In genomic region chr11:118897114-118897841, GRCm38 (mm10) we compare ENCODE assay signal across 14 mouse cellular contexts. TPM values are rescaled to one million over a fixed set of nuclear protein-coding genes. Genes with fewer than 3 reads are reported as not detected.
DNase-seq lines count a peak whose midpoint lies in the region; ATAC-seq and TF ChIP-seq lines count a peak whose summit lies in the region.
"Had no signal": no experiment of that assay in that cellular context is flagged by ENCODE, and none has a peak within 500 bp of the region (broad histone marks: within the 10 kb centered on the region; RNA-seq: fewer than 3 reads in every experiment).

No protein-coding gene starts in this region.

- H3K27ac ChIP-seq in embryonic facial prominence, embryonic 10.5 days (replicated peaks) = peak overlapping the region; percentile 55
- H3K27ac ChIP-seq in hindbrain, embryonic 15.5 days (replicated peaks) = peak overlapping the region; percentile 64
- peak overlapping the region; percentile 78 for H3K27ac ChIP-seq in neural tube, embryonic 15.5 days (replicated peaks)
- H3K27ac ChIP-seq in kidney, adult 2 months (ENCODE audit: insufficient read depth, low read depth, low read length) = no peak overlapping the region
- H3K27ac ChIP-seq: embryonic facial prominence, embryonic 12.5 days; macrophage had no signal

- no peak for TF ChIP-seq CTCF in kidney, adult 2 months (conservative IDR thresholded peaks at IDR 0.05; ENCODE audit: insufficient read depth, insufficient read length, low read depth, low read length)

- H3K4me2 ChIP-seq in hindbrain, embryonic 15.5 days = peak overlapping the region; percentile 23; the same call in 1 of the 2 replicates
- peak overlapping the region; percentile 25 for H3K4me2 ChIP-seq in neural tube, embryonic 15.5 days
- H3K4me2 ChIP-seq: embryonic facial prominence, embryonic 12.5 days; heart, embryonic 11.5 days had no signal

- no peak for TF ChIP-seq POLR2A in kidney, adult 2 months (IDR thresholded peaks at IDR 0.05; ENCODE audit: low read depth, low read length)

- H3K27me3 ChIP-seq in embryonic facial prominence, embryonic 10.5 days (replicated peaks; ENCODE audit: low read depth, poor library complexity, severe bottlenecking) = peaks cover 25% of the 10 kb centered on the region
- H3K27me3 ChIP-seq in hindbrain, embryonic 15.5 days = no peaks in the 10 kb centered on the region
- H3K27me3 ChIP-seq in neural tube, embryonic 15.5 days (replicated peaks) = no peaks in the 10 kb centered on the region
- H3K27me3 ChIP-seq in kidney, adult 2 months (replicated peaks; ENCODE audit: control insufficient read depth, insufficient read depth, low read length) = no peaks in the 10 kb centered on the region

- H3K4me1 ChIP-seq in embryonic facial prominence, embryonic 10.5 days = peaks cover 35% of the 10 kb centered on the region
- peaks cover 61% of the 10 kb centered on the region for H3K4me1 ChIP-seq in hindbrain, embryonic 15.5 days (replicated peaks)
- H3K4me1 ChIP-seq in neural tube, embryonic 15.5 days = peaks cover 67% of the 10 kb centered on the region
- no peaks in the 10 kb centered on the region for H3K4me1 ChIP-seq in kidney, adult 2 months (ENCODE audit: control insufficient read depth, insufficient read depth, low read length)
- H3K4me1 ChIP-seq: embryonic facial prominence, embryonic 12.5 days had no signal

- H3K9me3 ChIP-seq in embryonic facial prominence, embryonic 10.5 days = no peaks in the 10 kb centered on the region
- H3K9me3 ChIP-seq in hindbrain, embryonic 15.5 days = no peaks in the 10 kb centered on the region
- H3K9me3 ChIP-seq in neural tube, embryonic 15.5 days (replicated peaks) = no peaks in the 10 kb centered on the region
- H3K9me3 ChIP-seq: embryonic facial prominence, embryonic 12.5 days had no signal

- H3K36me3 ChIP-seq in embryonic facial prominence, embryonic 10.5 days (replicated peaks) = no peaks in the 10 kb centered on the region
- no peaks in the 10 kb centered on the region for H3K36me3 ChIP-seq in hindbrain, embryonic 15.5 days
- H3K36me3 ChIP-seq in neural tube, embryonic 15.5 days = no peaks in the 10 kb centered on the region
- no peaks in the 10 kb centered on the region for H3K36me3 ChIP-seq in kidney, adult 2 months (ENCODE audit: control insufficient read depth, insufficient read depth, low read length)
- H3K36me3 ChIP-seq: embryonic facial prominence, embryonic 12.5 days had no signal

- DNase-seq in left cerebral cortex, postnatal 14 days (ENCODE audit: low spot score in 2 of 2) = peak; percentile 63 to 65
- DNase-seq in left cerebral cortex, postnatal 10 days (ENCODE audit: extremely low spot score in 1 of 2, low spot score in 2 of 2) = no peak
- DNase-seq in embryonic facial prominence, embryonic 10.5 days (ENCODE audit: low spot score) = no peak
- no peak for DNase-seq in kidney, adult 2 months
- DNase-seq in embryo, embryonic 9.5 days (ENCODE audit: extremely low spot score) = no peak
- no peak for DNase-seq in lung, adult 18-20 months
- DNase-seq: adrenal gland, postnatal 14 days had no signal

- ATAC-seq in hindbrain, embryonic 15.5 days (ENCODE audit: low FRiP score, low read depth) = peak; percentile 42; the same call in 1 of the 2 replicates
- ATAC-seq in neural tube, embryonic 15.5 days (ENCODE audit: low FRiP score) = no peak
- ATAC-seq: Patski had no signal

- 70% methylated on average over 21 of the region's 21 CpGs for WGBS in embryonic facial prominence, embryonic 10.5 days
- WGBS in hindbrain, embryonic 15.5 days = 20% methylated on average over 21 of the region's 21 CpGs
- 18% methylated on average over 21 of the region's 21 CpGs for WGBS in neural tube, embryonic 15.5 days
- 64% methylated on average over 21 of the region's 21 CpGs for WGBS in kidney, adult 2 months

- intact Hi-C loops in left cerebral cortex, postnatal 14 days (cut with DNase I) = no loop called here
- intact Hi-C loops in left cerebral cortex, postnatal 10 days (cut with DNase I) = no loop called here

- H3K9ac ChIP-seq in hindbrain, embryonic 15.5 days = 0 out of 2 replicates have a peak overlapping the region, but pooled peaks have one; percentile 20
- H3K9ac ChIP-seq in neural tube, embryonic 15.5 days (replicated peaks) = no peak overlapping the region
- H3K9ac ChIP-seq: embryonic facial prominence, embryonic 12.5 days had no signal

- no peak overlapping the region for H3K4me3 ChIP-seq in embryonic facial prominence, embryonic 10.5 days
- H3K4me3 ChIP-seq in hindbrain, embryonic 15.5 days = no peak overlapping the region
- H3K4me3 ChIP-seq in neural tube, embryonic 15.5 days (replicated peaks) = no peak overlapping the region
- H3K4me3 ChIP-seq in kidney, adult 2 months (ENCODE audit: insufficient read depth, low read depth, low read length) = no peak overlapping the region
- H3K4me3 ChIP-seq: embryonic facial prominence, embryonic 12.5 days had no signal

RNA-seq across cellular contexts. Expression of gene Rbfox3, which starts 14.1 kb away (rescaled TPM):
- total RNA-seq in left cerebral cortex, postnatal 14 days (2021) = 100 to 1,000 TPM; 297 to 325 TPM
- 100 to 1,000 TPM; 272 to 280 TPM for total RNA-seq in left cerebral cortex, postnatal 10 days (2021)
- polyA plus RNA-seq in embryonic facial prominence, embryonic 10.5 days (2016; fragmentation: Nextera tagmentation; extraction: Ambion mirVana) = 2.3 and 2.5 TPM in 2 replicates
- polyA plus RNA-seq in hindbrain, embryonic 15.5 days (2015; fragmentation: Nextera tagmentation; extraction: Ambion mirVana) = 71.8 and 77.9 TPM in 2 replicates
- 80.9 and 99.8 TPM in 2 replicates for polyA plus RNA-seq in neural tube, embryonic 15.5 days (2015; fragmentation: Nextera tagmentation; extraction: Ambion mirVana)
- 0.27 TPM in 2 replicates for polyA plus RNA-seq in kidney, adult 2 months (2012; rRNA removed)
- total RNA-seq: neutrophil, adult 5-6 weeks had no signal
- polyA plus RNA-seq: macrophage, Patski had no signal

Comparison
In these comparisons a context has a peak if more than half of its experiments do, and no peak if none do; other contexts are left out.
1. DNase-seq: peak in left cerebral cortex, postnatal 14 days (2 of 2); none in left cerebral cortex, postnatal 10 days (0 of 2), embryonic facial prominence, embryonic 10.5 days (single experiment), kidney, adult 2 months (single experiment), embryo, embryonic 9.5 days (single experiment) and lung, adult 18-20 months (0 of 2).
2. RNA of gene Rbfox3, which starts 14.1 kb away (polyA plus RNA-seq): 80.9 to 99.8 TPM in neural tube, embryonic 15.5 days and 71.8 to 77.9 TPM in hindbrain, embryonic 15.5 days; 2.3 to 2.5 TPM in embryonic facial prominence, embryonic 10.5 days and 0.27 TPM in kidney, adult 2 months; every median in the first group is over 10 times any median in the second.